Mouse (Mus musculus): ENCODE data around the gene Nrxn1. TPM values are rescaled to one million over a fixed set of nuclear protein-coding genes. Genes with fewer than 3 reads are reported as not detected.
"Not testable (repeated sequence)": the region's sequence is repeated elsewhere in the genome, so short reads cannot be mapped to it uniquely, and the experiment has no call there.

The Nrxn1 gene
- total RNA-seq, 2 experiments from 2014 or later: 615 to 617 TPM

- no peak for TF ChIP-seq CTCF (IDR thresholded peaks at IDR 0.05)
- no peak overlapping the region for H3K4me3 ChIP-seq
- intact Hi-C loops (cut with DNase I): no loop called here
- no peak overlapping the region for H3K27ac ChIP-seq
- no peak for DNase-seq (ENCODE audit: extremely low spot score in 1 of 2, low spot score in 2 of 2)
These were observed 548.1 kb downstream of the Nrxn1 start for GRCm38 (mm10) chr17:90544639-90545259.

- intact Hi-C loops (cut with DNase I): no loop called here
- no peak overlapping the region for H3K4me3 ChIP-seq
- H3K27ac ChIP-seq: no peak overlapping the region
- no peak for TF ChIP-seq CTCF (IDR thresholded peaks at IDR 0.05)
- no peak for DNase-seq (ENCODE audit: extremely low spot score in 1 of 2, low spot score in 2 of 2)
These were observed 548.8 kb downstream of the Nrxn1 start for GRCm38 (mm10) chr17:90543986-90544638.

GRCm38 (mm10) chr17:90531443-90531842 lies 561.4 kb downstream of the Nrxn1 start:
- no peak for TF ChIP-seq CTCF (IDR thresholded peaks at IDR 0.05)
- intact Hi-C loops (cut with DNase I): no loop called here
- Histone ChIP-seq H3K4me3 (no peak overlapping the region), H3K27ac (no peak overlapping the region)
- DNase-seq (ENCODE audit: extremely low spot score in 1 of 2, low spot score in 2 of 2): no peak

- Histone ChIP-seq H3K4me3 (no peak overlapping the region), H3K27ac (no peak overlapping the region)
- DNase-seq (ENCODE audit: extremely low spot score in 1 of 2, low spot score in 2 of 2): no peak
- intact Hi-C loops (cut with DNase I): no loop called here
- no peak for TF ChIP-seq CTCF (IDR thresholded peaks at IDR 0.05)
These were observed 586.8 kb downstream of the Nrxn1 start for GRCm38 (mm10) chr17:90506026-90506425.

GRCm38 (mm10) chr17:90503999-90504398 lies 588.9 kb downstream of the Nrxn1 start:
- not testable (repeated sequence) for H3K4me3 ChIP-seq; DNase-seq (ENCODE audit: extremely low spot score in 1 of 2, low spot score in 2 of 2)
- peak overlapping the region; percentile 6 for H3K27ac ChIP-seq
- intact Hi-C loops (cut with DNase I): loop anchor here (5.0 kb wide), 2 partner anchors 78 to 1852 kb away; no protein-coding TSS in a partner anchor

GRCm38 (mm10) chr17:90501023-90501675 lies 591.7 kb downstream of the Nrxn1 start:
- intact Hi-C loops (cut with DNase I): loop anchor here (2.0 to 5.0 kb wide), 3 partner anchors 81 to 1849 kb away; no protein-coding TSS in a partner anchor

GRCm38 (mm10) chr17:90479531-90480250 lies 613.2 kb downstream of the Nrxn1 start:
- no peak for TF ChIP-seq CTCF (IDR thresholded peaks at IDR 0.05)
- Histone ChIP-seq H3K4me3 (no peak overlapping the region), H3K27ac (no peak overlapping the region)
- DNase-seq (ENCODE audit: extremely low spot score in 1 of 2, low spot score in 2 of 2): no peak
- intact Hi-C loops (cut with DNase I): no loop called here

More at GRCm38 (mm10) chr17:90501023-90501675, 591.7 kb downstream of the Nrxn1 start:
- Histone ChIP-seq H3K4me3 (no peak overlapping the region), H3K27ac (peak overlapping the region; percentile 59)
- DNase-seq (ENCODE audit: extremely low spot score in 1 of 2, low spot score in 2 of 2): peak; percentile 68 to 74
- peak; percentile 85 for TF ChIP-seq CTCF (IDR thresholded peaks at IDR 0.05)

- H3K27ac ChIP-seq: no peak overlapping the region
- TF ChIP-seq CTCF (IDR thresholded peaks at IDR 0.05): peak; percentile 25
- no peak for DNase-seq (ENCODE audit: extremely low spot score in 1 of 2, low spot score in 2 of 2)
- H3K4me3 ChIP-seq: no peak overlapping the region
- intact Hi-C loops (cut with DNase I): loop anchor here (10.0 kb wide), 1 partner anchor 372 kb away; no protein-coding TSS in a partner anchor
These were observed 636.1 kb downstream of the Nrxn1 start for GRCm38 (mm10) chr17:90456748-90457147.

GRCm38 (mm10) chr17:90455904-90456303 lies 637.0 kb downstream of the Nrxn1 start:
- DNase-seq (ENCODE audit: extremely low spot score in 1 of 2, low spot score in 2 of 2): peak; percentile 54 to 71
- intact Hi-C loops (cut with DNase I): loop anchor here (10.0 kb wide), 1 partner anchor 371 kb away; no protein-coding TSS in a partner anchor
- H3K4me3 ChIP-seq: peak overlapping the region; percentile 74
- no peak for TF ChIP-seq CTCF (IDR thresholded peaks at IDR 0.05)
- H3K27ac ChIP-seq: peak overlapping the region; percentile 94

GRCm38 (mm10) chr17:90455409-90455775 lies 637.5 kb downstream of the Nrxn1 start:
- TF ChIP-seq CTCF (IDR thresholded peaks at IDR 0.05): no peak
- Histone ChIP-seq H3K4me3 (peak overlapping the region; percentile 74), H3K27ac (peak overlapping the region; percentile 94)
- intact Hi-C loops (cut with DNase I): loop anchor here (10.0 kb wide), 1 partner anchor 371 kb away; no protein-coding TSS in a partner anchor
- DNase-seq (ENCODE audit: extremely low spot score in 1 of 2, low spot score in 2 of 2): peak; percentile 48 to 49

GRCm38 (mm10) chr17:90454738-90455408 lies 638.0 kb downstream of the Nrxn1 start:
- TF ChIP-seq CTCF (IDR thresholded peaks at IDR 0.05): no peak
- peak; percentile 37 to 53 for DNase-seq (ENCODE audit: extremely low spot score in 1 of 2, low spot score in 2 of 2)
- Histone ChIP-seq H3K27ac (peak overlapping the region; percentile 94), H3K4me3 (peak overlapping the region; percentile 74)
- intact Hi-C loops (cut with DNase I): loop anchor here (5.0 to 10.0 kb wide), 2 partner anchors 117 to 370 kb away; no protein-coding TSS in a partner anchor
